Mouse (Mus musculus) brain, embryonic 14.5 days (tissue): ENCODE measurements at regions not wholly inside any gene's neighbourhood (a gene's known extent, or its start where the extent isn't known, plus 50 kb on each side); places are given as distances from the start of the nearest gene placed in this dataset.
"Not testable (repeated sequence)": the region's sequence is repeated elsewhere in the genome, so short reads cannot be mapped to it uniquely, and the experiment has no call there.

Experiments
- DNase-seq: peaks from one replicate; pipeline ENCODE4 v3.0.0-alpha.2; 2011; ENCODE audit warnings: low read depth
- CTCF ChIP-seq: fragments of 200-500 bp; IDR thresholded peaks from 2 replicates; pipeline ENCODE4 v1.5.1; 2012; ENCODE audit warnings: inconsistent platforms, mild to moderate bottlenecking, moderate library complexity, borderline replicate concordance; ENCODE audit not compliant: insufficient read depth, insufficient read length; ENCODE audit errors: extremely low read depth
- POLR2A ChIP-seq: fragments of 200-500 bp; IDR thresholded peaks from 2 replicates; pipeline ENCODE4 v1.6.1; 2012; ENCODE audit warnings: mild to moderate bottlenecking, inconsistent platforms, borderline replicate concordance; ENCODE audit not compliant: poor library complexity, insufficient read depth, insufficient read length, severe bottlenecking; ENCODE audit errors: extremely low read depth

- TF ChIP-seq CTCF (no peak), POLR2A (no peak)
- no peak for DNase-seq
Measured at GRCm38 (mm10) chr10:118972626-118973025, 102.6 kb upstream of the Dyrk2 start.

- TF ChIP-seq POLR2A = no peak
- no peak for TF ChIP-seq CTCF
- peak; percentile 88 for DNase-seq
Measured at GRCm38 (mm10) chr10:118970457-118971175, 100.6 kb upstream of the Dyrk2 start.

- TF ChIP-seq POLR2A (no peak), CTCF (no peak)
- peak; percentile 88 for DNase-seq
Measured at GRCm38 (mm10) chr10:118961713-118962181, 91.7 kb upstream of the Dyrk2 start.

- TF ChIP-seq CTCF (no peak), POLR2A (no peak)
- no peak for DNase-seq
Measured at GRCm38 (mm10) chr10:118960076-118960475, 90.1 kb upstream of the Dyrk2 start.

- TF ChIP-seq POLR2A (no peak), CTCF (no peak)
- DNase-seq = peak; percentile 86
Measured at GRCm38 (mm10) chr10:118959623-118960022, 89.6 kb upstream of the Dyrk2 start.

- TF ChIP-seq POLR2A (no peak), CTCF (no peak)
- peak; percentile 76 for DNase-seq
Measured at GRCm38 (mm10) chr10:118956352-118956751, 86.3 kb upstream of the Dyrk2 start.

- no peak for TF ChIP-seq CTCF
- TF ChIP-seq POLR2A = no peak
Measured at GRCm38 (mm10) chr10:118953440-118953839, 83.4 kb upstream of the Dyrk2 start.

GRCm38 (mm10) chr10:118952756-118953155, 82.7 kb upstream of the Dyrk2 start:
- no peak for TF ChIP-seq CTCF
- no peak for TF ChIP-seq POLR2A
- no peak for DNase-seq

More at GRCm38 (mm10) chr10:118953440-118953839, 83.4 kb upstream of the Dyrk2 start:
- no peak for DNase-seq

GRCm38 (mm10) chr10:118947724-118948123, 77.7 kb upstream of the Dyrk2 start:
- TF ChIP-seq POLR2A (no peak), CTCF (no peak)
- no peak for DNase-seq

GRCm38 (mm10) chr10:118947016-118947674, 77.1 kb upstream of the Dyrk2 start:
- TF ChIP-seq CTCF (no peak), POLR2A (no peak)
- DNase-seq = peak; percentile 43

- no peak for DNase-seq
- TF ChIP-seq POLR2A (no peak), CTCF (no peak)
Measured at GRCm38 (mm10) chr10:118927316-118927715, 57.3 kb upstream of the Dyrk2 start.

GRCm38 (mm10) chr10:118923473-118924185, 53.6 kb upstream of the Dyrk2 start:
- DNase-seq = no peak
- TF ChIP-seq CTCF (no peak), POLR2A (no peak)

GRCm38 (mm10) chr10:118922120-118922519, 52.1 kb upstream of the Dyrk2 start:
- DNase-seq = not testable (repeated sequence)
